Mouse (Mus musculus) bone marrow macrophage, adult 2 months (primary cell): Measurements from ENCODE around the gene Rnf208.

ENCODE experiments used
- CTCF ChIP-seq: IDR thresholded peaks from 2 replicates; pipeline ENCODE4 v1.5.1; 2012; ENCODE audit warnings: low read depth, mild to moderate bottlenecking, low read length, moderate library complexity
- POLR2A ChIP-seq: IDR thresholded peaks from 2 replicates; pipeline ENCODE4 v1.6.1; 2012; ENCODE audit warnings: mild to moderate bottlenecking, low read depth, low read length, borderline replicate concordance

GRCm38 (mm10) chr2:25267241-25267640 lies 25.2 kb downstream of the Rnf208 start:
- TF ChIP-seq POLR2A (no peak), CTCF (no peak)
